Mouse (Mus musculus): ENCODE measurements at regions not wholly inside any gene's neighbourhood (a gene's known extent, or its start where the extent isn't known, plus 50 kb on each side); places are given as distances from the start of the nearest gene placed in this dataset.

DNA sequence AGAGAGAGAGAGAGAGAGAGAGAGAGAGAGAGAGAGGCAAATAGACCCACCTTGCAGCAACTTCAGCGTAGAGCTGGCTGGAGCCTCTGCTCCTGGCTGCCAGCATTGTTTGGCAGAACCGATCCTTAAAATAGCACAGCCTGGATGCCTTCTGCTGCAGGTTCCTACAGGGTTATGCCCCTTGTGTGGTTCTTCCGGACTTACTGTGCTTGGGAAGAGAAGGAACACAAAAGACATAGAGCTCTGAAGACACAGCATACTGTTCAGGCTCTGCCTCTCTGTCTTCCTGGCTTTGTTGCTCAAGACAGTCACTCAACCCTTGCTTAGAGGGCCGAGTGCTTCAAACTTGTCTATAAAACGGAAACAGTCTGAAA is 86.2 kb upstream of the Slc25a26 start:
- TF ChIP-seq POLR2A (IDR thresholded peaks at IDR 0.05; ENCODE audit: insufficient read depth, low read depth, low read length) (no peak), CTCF (IDR thresholded peaks at IDR 0.05; ENCODE audit: insufficient read depth, low read depth, low read length) (no peak)
- Histone ChIP-seq H3K4me3 (ENCODE audit: insufficient read depth, low read depth, low read length) (no peak overlapping the region), H3K4me1 (ENCODE audit: control insufficient read depth, insufficient read depth, low read length) (no peaks in the 10 kb centered on the region), H3K27ac (ENCODE audit: insufficient read depth, low read depth, low read length) (no peak overlapping the region)
- 57% methylated on average over 5 of the region's 5 CpGs for WGBS

GRCm38 (mm10) chr6:94413297-94413986 is 86.7 kb upstream of the Slc25a26 start:
- TF ChIP-seq POLR2A (IDR thresholded peaks at IDR 0.05; ENCODE audit: insufficient read depth, low read depth, low read length) (no peak), CTCF (IDR thresholded peaks at IDR 0.05; ENCODE audit: insufficient read depth, low read depth, low read length) (no peak)
- 76% methylated on average over 10 of the region's 10 CpGs for WGBS
- H3K27ac ChIP-seq (ENCODE audit: insufficient read depth, low read depth, low read length) = no peak overlapping the region
- H3K4me1 ChIP-seq (ENCODE audit: control insufficient read depth, insufficient read depth, low read length) = no peaks in the 10 kb centered on the region
- H3K4me3 ChIP-seq (ENCODE audit: insufficient read depth, low read depth, low read length) = no peak overlapping the region

GRCm38 (mm10) chr6:94412341-94412740 is 87.8 kb upstream of the Slc25a26 start:
- no peak overlapping the region for H3K27ac ChIP-seq (ENCODE audit: insufficient read depth, low read depth, low read length)
- TF ChIP-seq POLR2A (IDR thresholded peaks at IDR 0.05; ENCODE audit: insufficient read depth, low read depth, low read length) = no peak
- no peak for TF ChIP-seq CTCF (IDR thresholded peaks at IDR 0.05; ENCODE audit: insufficient read depth, low read depth, low read length)
- 91% methylated on average over 7 of the region's 7 CpGs for WGBS
- H3K4me1 ChIP-seq (ENCODE audit: control insufficient read depth, insufficient read depth, low read length) = no peaks in the 10 kb centered on the region
- no peak overlapping the region for H3K4me3 ChIP-seq (ENCODE audit: insufficient read depth, low read depth, low read length)

DNA sequence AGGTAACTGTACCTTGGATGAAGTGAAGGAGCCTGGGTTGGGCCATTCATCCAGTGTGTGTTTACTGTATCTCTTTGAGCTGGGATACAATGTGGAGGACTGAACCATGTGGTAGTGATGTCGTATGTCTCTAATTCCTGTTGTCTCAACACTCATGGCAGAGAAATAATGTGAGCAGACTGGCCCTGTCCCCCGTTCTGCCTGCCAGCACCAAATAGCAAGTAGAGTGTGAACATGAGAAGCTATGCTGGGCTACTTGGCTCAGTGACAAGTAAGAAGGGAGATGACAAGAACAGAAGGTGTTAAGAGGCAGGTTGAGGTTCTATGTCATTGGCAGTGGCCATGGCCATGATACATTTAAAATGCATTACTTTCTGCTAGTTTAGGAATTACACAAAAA is 89.7 kb upstream of the Slc25a26 start:
- Histone ChIP-seq H3K27ac (ENCODE audit: insufficient read depth, low read depth, low read length) (no peak overlapping the region), H3K4me3 (ENCODE audit: insufficient read depth, low read depth, low read length) (no peak overlapping the region), H3K4me1 (ENCODE audit: control insufficient read depth, insufficient read depth, low read length) (no peaks in the 10 kb centered on the region)
- TF ChIP-seq POLR2A (IDR thresholded peaks at IDR 0.05; ENCODE audit: insufficient read depth, low read depth, low read length) (no peak), CTCF (IDR thresholded peaks at IDR 0.05; ENCODE audit: insufficient read depth, low read depth, low read length) (no peak)
- 83% methylated on average over 2 of the region's 2 CpGs for WGBS

GRCm38 (mm10) chr6:94408996-94409395 is 91.1 kb upstream of the Slc25a26 start:
- H3K4me3 ChIP-seq (ENCODE audit: insufficient read depth, low read depth, low read length) = no peak overlapping the region
- no peaks in the 10 kb centered on the region for H3K4me1 ChIP-seq (ENCODE audit: control insufficient read depth, insufficient read depth, low read length)
- WGBS = 83% methylated on average over 2 of the region's 2 CpGs
- TF ChIP-seq POLR2A (IDR thresholded peaks at IDR 0.05; ENCODE audit: insufficient read depth, low read depth, low read length) (no peak), CTCF (IDR thresholded peaks at IDR 0.05; ENCODE audit: insufficient read depth, low read depth, low read length) (no peak)
- no peak overlapping the region for H3K27ac ChIP-seq (ENCODE audit: insufficient read depth, low read depth, low read length)

GRCm38 (mm10) chr6:94407751-94408150 is 92.4 kb upstream of the Slc25a26 start:
- H3K4me1 ChIP-seq (ENCODE audit: control insufficient read depth, insufficient read depth, low read length) = no peaks in the 10 kb centered on the region
- H3K4me3 ChIP-seq (ENCODE audit: insufficient read depth, low read depth, low read length) = no peak overlapping the region
- TF ChIP-seq CTCF (IDR thresholded peaks at IDR 0.05; ENCODE audit: insufficient read depth, low read depth, low read length) = no peak
- no peak for TF ChIP-seq POLR2A (IDR thresholded peaks at IDR 0.05; ENCODE audit: insufficient read depth, low read depth, low read length)
- no peak overlapping the region for H3K27ac ChIP-seq (ENCODE audit: insufficient read depth, low read depth, low read length)
- WGBS = 59% methylated on average over 4 of the region's 4 CpGs

- 84% methylated on average over 8 of the region's 8 CpGs for WGBS
- no peak overlapping the region for H3K4me3 ChIP-seq (ENCODE audit: insufficient read depth, low read depth, low read length)
- no peaks in the 10 kb centered on the region for H3K4me1 ChIP-seq (ENCODE audit: control insufficient read depth, insufficient read depth, low read length)
- H3K27ac ChIP-seq (ENCODE audit: insufficient read depth, low read depth, low read length) = no peak overlapping the region
- TF ChIP-seq POLR2A (IDR thresholded peaks at IDR 0.05; ENCODE audit: insufficient read depth, low read depth, low read length) (no peak), CTCF (IDR thresholded peaks at IDR 0.05; ENCODE audit: insufficient read depth, low read depth, low read length) (no peak)
Measured at GRCm38 (mm10) chr6:94405371-94406076, 94.6 kb upstream of the Slc25a26 start.

DNA sequence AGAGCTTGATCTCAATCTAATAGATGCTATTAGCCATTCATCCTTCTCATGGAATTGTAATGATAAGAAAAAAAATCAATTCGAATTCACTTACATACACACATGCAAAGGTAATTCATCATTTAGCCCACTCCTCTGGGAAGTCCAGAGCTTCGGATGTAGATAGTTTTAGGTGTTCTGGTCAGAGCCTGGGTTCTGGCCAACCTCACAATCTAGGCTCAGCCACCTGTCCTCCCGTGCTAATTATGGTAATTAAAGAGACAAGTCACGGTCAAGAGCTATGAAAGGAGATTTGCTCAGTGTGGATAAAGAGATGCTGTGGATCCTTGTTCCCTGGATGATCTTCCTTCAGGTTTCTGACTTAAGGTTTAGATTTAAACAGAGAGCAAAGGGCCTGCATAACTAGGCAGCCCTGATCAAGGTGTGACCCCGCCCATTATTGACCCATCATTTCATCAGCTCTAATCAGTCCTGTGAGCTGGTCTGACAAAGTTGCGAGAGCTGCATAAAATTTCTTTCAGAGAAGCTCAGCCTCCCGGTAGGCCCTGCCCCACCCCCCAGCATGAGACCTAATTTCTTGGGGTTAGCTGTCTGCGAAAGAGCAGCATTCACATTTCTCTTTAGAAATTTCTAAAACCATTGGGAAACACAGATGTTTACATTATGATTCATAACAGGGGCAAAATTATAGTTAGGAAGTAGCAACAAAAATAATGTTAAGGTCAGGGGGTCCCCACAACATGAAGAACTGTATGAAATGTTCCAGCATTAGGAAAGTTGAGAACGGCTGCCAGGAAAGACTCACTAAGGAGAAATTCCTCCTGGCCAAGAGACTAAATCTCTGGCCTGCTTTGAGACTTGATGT is 98.3 kb upstream of the Slc25a26 start:
- Histone ChIP-seq H3K4me1 (ENCODE audit: control insufficient read depth, insufficient read depth, low read length) (no peaks in the 10 kb centered on the region), H3K4me3 (ENCODE audit: insufficient read depth, low read depth, low read length) (no peak overlapping the region), H3K27ac (ENCODE audit: insufficient read depth, low read depth, low read length) (no peak overlapping the region)
- TF ChIP-seq CTCF (IDR thresholded peaks at IDR 0.05; ENCODE audit: insufficient read depth, low read depth, low read length) (no peak), POLR2A (IDR thresholded peaks at IDR 0.05; ENCODE audit: insufficient read depth, low read depth, low read length) (no peak)
- 77% methylated on average over 9 of the region's 9 CpGs for WGBS

Measured in olfactory bulb, adult 2 months (tissue).